Mouse (Mus musculus) liver, embryonic 16.5 days (tissue): ENCODE data around the gene Gm37240. TPM values are rescaled to one million over a fixed set of nuclear protein-coding genes. Genes with fewer than 3 reads are reported as not detected.

Experiments
- ATAC-seq: fragments of 200-750 bp; cut with Nextera tagmentation; 2 replicates; pipeline ENCODE4 v1.8.0; 2017; ENCODE audit warnings: low read depth, mild to moderate bottlenecking, moderate number of reproducible peaks, moderate library complexity
- H3K27ac ChIP-seq: fragments of 300-500 bp; sonication (generic); 2 replicates; pipeline ENCODE4 v1.5.1; 2014; ENCODE audit warnings: mild to moderate bottlenecking, low read length
- H3K27me3 ChIP-seq: fragments of 300-500 bp; sonication (generic); 2 replicates; pipeline ENCODE4 v1.6.1; 2014; ENCODE audit warnings: low read depth, low read length, mixed read lengths; ENCODE audit not compliant: control insufficient read depth, insufficient read depth
- H3K36me3 ChIP-seq: fragments of 300-500 bp; sonication (generic); 2 replicates; pipeline ENCODE4 v1.6.1; 2014; ENCODE audit warnings: mild to moderate bottlenecking; ENCODE audit not compliant: control insufficient read depth, insufficient read depth
- H3K4me1 ChIP-seq: fragments of 300-500 bp; sonication (generic); 2 replicates; pipeline ENCODE4 v1.6.1; 2014; ENCODE audit warnings: low read depth, low read length, mixed read lengths; ENCODE audit not compliant: control insufficient read depth
- H3K4me2 ChIP-seq: fragments of 300-500 bp; sonication (generic); 2 replicates; pipeline ENCODE4 v1.6.1; 2014; ENCODE audit warnings: low read depth, low read length, mixed read lengths
- H3K4me3 ChIP-seq: fragments of 300-500 bp; sonication (generic); 2 replicates; pipeline ENCODE4 v1.5.1; 2014; ENCODE audit warnings: low read depth, mild to moderate bottlenecking, low read length
- H3K9ac ChIP-seq: fragments of 300-500 bp; sonication (generic); 2 replicates; pipeline ENCODE4 v1.6.1; 2014; ENCODE audit warnings: low read depth, low read length
- H3K9me3 ChIP-seq: fragments of 300-500 bp; sonication (generic); replicated peaks from 2 replicates; pipeline ENCODE4 v1.6.1; 2016; ENCODE audit warnings: low read length; ENCODE audit not compliant: control insufficient read depth
- WGBS: fragments of 180-500 bp; shearing (Covaris S2); extraction: QIAGEN DNeasy Blood & Tissue Kit; methylation state at CpG from one replicate; pipeline ENCODE4 v1.1.7; 2014; ENCODE audit not compliant: insufficient replicate concordance; 5-methylcytosine and 5-hydroxymethylcytosine counted together
- polyA plus RNA-seq: library from polyadenylated mRNA; unstranded; fragments of >200 nt; fragmentation: Nextera tagmentation; extraction: Ambion mirVana; gene quantifications from 2 replicates; pipeline ENCODE4 v1.2.1, GENCODE M21; 2015

Gm37240 gene
- polyA plus RNA-seq, 1 experiment from 2014 or later: 0.65 TPM

- no peak overlapping the region for H3K4me2 ChIP-seq
- H3K27me3 ChIP-seq: no peaks in the 10 kb centered on the region
- H3K27ac ChIP-seq: no peak overlapping the region
- 49% methylated on average over 4 of the region's 4 CpGs for WGBS
- H3K9ac ChIP-seq: no peak overlapping the region
- no peak overlapping the region for H3K4me3 ChIP-seq
- H3K36me3 ChIP-seq: no peaks in the 10 kb centered on the region
- ATAC-seq: no peak
- no peaks in the 10 kb centered on the region for H3K4me1 ChIP-seq
- H3K9me3 ChIP-seq: no peaks in the 10 kb centered on the region
Measured at GRCm38 (mm10) chr3:85435406-85435805, 451.9 kb downstream of the Gm37240 start.

GRCm38 (mm10) chr3:85431208-85431607, 456.1 kb downstream of the Gm37240 start:
- Histone ChIP-seq H3K4me3 (no peak overlapping the region), H3K9me3 (no peaks in the 10 kb centered on the region), H3K36me3 (no peaks in the 10 kb centered on the region), H3K4me1 (no peaks in the 10 kb centered on the region), H3K27ac (no peak overlapping the region), H3K4me2 (no peak overlapping the region), H3K27me3 (no peaks in the 10 kb centered on the region), H3K9ac (no peak overlapping the region)
- 66% methylated on average over 4 of the region's 4 CpGs for WGBS
- ATAC-seq: no peak

GRCm38 (mm10) chr3:85423376-85423997, 463.8 kb downstream of the Gm37240 start:
- Histone ChIP-seq H3K4me3 (no peak overlapping the region), H3K9me3 (no peaks in the 10 kb centered on the region), H3K27me3 (no peaks in the 10 kb centered on the region), H3K4me2 (no peak overlapping the region), H3K4me1 (no peaks in the 10 kb centered on the region), H3K36me3 (no peaks in the 10 kb centered on the region), H3K27ac (no peak overlapping the region), H3K9ac (no peak overlapping the region)
- ATAC-seq: no peak
- WGBS: 66% methylated on average over 5 of the region's 5 CpGs

- ATAC-seq: no peak
- 71% methylated on average over 9 of the region's 9 CpGs for WGBS
- H3K4me3 ChIP-seq: no peak overlapping the region
- no peak overlapping the region for H3K9ac ChIP-seq
- H3K27me3 ChIP-seq: no peaks in the 10 kb centered on the region
- H3K4me1 ChIP-seq: no peaks in the 10 kb centered on the region
- H3K27ac ChIP-seq: no peak overlapping the region
- H3K36me3 ChIP-seq: no peaks in the 10 kb centered on the region
- H3K9me3 ChIP-seq: no peaks in the 10 kb centered on the region
- H3K4me2 ChIP-seq: no peak overlapping the region
Measured at GRCm38 (mm10) chr3:85421403-85421802, 465.9 kb downstream of the Gm37240 start.

GRCm38 (mm10) chr3:85417663-85418062, 469.7 kb downstream of the Gm37240 start:
- H3K4me3 ChIP-seq: no peak overlapping the region
- 59% methylated on average over 4 of the region's 4 CpGs for WGBS

GRCm38 (mm10) chr3:85398841-85399240, 488.5 kb downstream of the Gm37240 start:
- H3K9ac ChIP-seq: no peak overlapping the region
- no peak overlapping the region for H3K4me2 ChIP-seq
- ATAC-seq: no peak
- no peaks in the 10 kb centered on the region for H3K4me1 ChIP-seq
- 0 out of 2 replicates have a peak, but pooled peaks cover 2% of the 10 kb centered on the region for H3K9me3 ChIP-seq
- H3K27ac ChIP-seq: no peak overlapping the region
- no peak overlapping the region for H3K4me3 ChIP-seq
- no peaks in the 10 kb centered on the region for H3K36me3 ChIP-seq
- no peaks in the 10 kb centered on the region for H3K27me3 ChIP-seq

More at GRCm38 (mm10) chr3:85417663-85418062, 469.7 kb downstream of the Gm37240 start:
- no peaks in the 10 kb centered on the region for H3K36me3 ChIP-seq
- no peak overlapping the region for H3K4me2 ChIP-seq
- no peak overlapping the region for H3K27ac ChIP-seq
- no peaks in the 10 kb centered on the region for H3K4me1 ChIP-seq
- no peak overlapping the region for H3K9ac ChIP-seq
- H3K9me3 ChIP-seq: no peaks in the 10 kb centered on the region
- H3K27me3 ChIP-seq: no peaks in the 10 kb centered on the region
- no peak for ATAC-seq

GRCm38 (mm10) chr3:85398483-85398835, 488.9 kb downstream of the Gm37240 start:
- Histone ChIP-seq H3K4me2 (no peak overlapping the region), H3K4me1 (no peaks in the 10 kb centered on the region), H3K4me3 (no peak overlapping the region), H3K27me3 (no peaks in the 10 kb centered on the region), H3K27ac (no peak overlapping the region), H3K9ac (no peak overlapping the region), H3K36me3 (no peaks in the 10 kb centered on the region), H3K9me3 (0 out of 2 replicates have a peak, but pooled peaks cover 2% of the 10 kb centered on the region)
- ATAC-seq: no peak
- 50% methylated on average over 1 of the region's 1 CpGs for WGBS

GRCm38 (mm10) chr3:85397816-85398482, 489.4 kb downstream of the Gm37240 start:
- no peak for ATAC-seq
- Histone ChIP-seq H3K4me1 (no peaks in the 10 kb centered on the region), H3K9ac (no peak overlapping the region), H3K27ac (no peak overlapping the region), H3K27me3 (no peaks in the 10 kb centered on the region), H3K4me3 (no peak overlapping the region), H3K9me3 (0 out of 2 replicates have a peak, but pooled peaks cover 2% of the 10 kb centered on the region), H3K36me3 (no peaks in the 10 kb centered on the region), H3K4me2 (no peak overlapping the region)

- H3K36me3 ChIP-seq: no peaks in the 10 kb centered on the region
- ATAC-seq: no peak
- no peak overlapping the region for H3K4me2 ChIP-seq
- no peak overlapping the region for H3K9ac ChIP-seq
- no peak overlapping the region for H3K4me3 ChIP-seq
- no peaks in the 10 kb centered on the region for H3K27me3 ChIP-seq
- 67% methylated on average over 3 of the region's 3 CpGs for WGBS
- no peaks in the 10 kb centered on the region for H3K4me1 ChIP-seq
- 0 out of 2 replicates have a peak, but pooled peaks cover 2% of the 10 kb centered on the region for H3K9me3 ChIP-seq
- no peak overlapping the region for H3K27ac ChIP-seq
Measured at GRCm38 (mm10) chr3:85393395-85393794, 493.9 kb downstream of the Gm37240 start.
